Mouse (Mus musculus): Measurements from ENCODE around the gene Repin1. TPM values are rescaled to one million over a fixed set of nuclear protein-coding genes. Genes with fewer than 3 reads are reported as not detected.
A peak's percentile ranks its signal among the peaks of the same experiment; 100 is the strongest.

Gene Repin1
- polyA plus RNA-seq, 1 experiment from 2014 or later: 25.7 TPM

- peak overlapping the region; percentile 90 for H3K4me2 ChIP-seq (ENCODE audit: low read depth, low read length)
- WGBS: 22% methylated on average over 14 of the region's 14 CpGs
- H3K4me3 ChIP-seq (replicated peaks; ENCODE audit: low read length): peak overlapping the region; percentile 62
- 0 out of 2 replicates have a peak, but pooled peaks cover 4% of the 10 kb centered on the region for H3K36me3 ChIP-seq (ENCODE audit: control insufficient read depth, insufficient read depth, low read length)
- ATAC-seq (ENCODE audit: insufficient read depth, low FRiP score): peak; percentile 82
- H3K27me3 ChIP-seq (ENCODE audit: control insufficient read depth, insufficient read depth, low read length): no peaks in the 10 kb centered on the region
- H3K9me3 ChIP-seq (replicated peaks; ENCODE audit: control insufficient read depth, low read length): no peaks in the 10 kb centered on the region
- peaks cover 12% of the 10 kb centered on the region for H3K4me1 ChIP-seq (ENCODE audit: control insufficient read depth, insufficient read depth, low read length)
- peak overlapping the region; percentile 80 for H3K9ac ChIP-seq (ENCODE audit: low read length)
- peak overlapping the region; percentile 99 for H3K27ac ChIP-seq (ENCODE audit: low read length)
These were observed 38.4 kb upstream of the Repin1 start for GRCm38 (mm10) chr6:48555104-48555890.

DNA sequence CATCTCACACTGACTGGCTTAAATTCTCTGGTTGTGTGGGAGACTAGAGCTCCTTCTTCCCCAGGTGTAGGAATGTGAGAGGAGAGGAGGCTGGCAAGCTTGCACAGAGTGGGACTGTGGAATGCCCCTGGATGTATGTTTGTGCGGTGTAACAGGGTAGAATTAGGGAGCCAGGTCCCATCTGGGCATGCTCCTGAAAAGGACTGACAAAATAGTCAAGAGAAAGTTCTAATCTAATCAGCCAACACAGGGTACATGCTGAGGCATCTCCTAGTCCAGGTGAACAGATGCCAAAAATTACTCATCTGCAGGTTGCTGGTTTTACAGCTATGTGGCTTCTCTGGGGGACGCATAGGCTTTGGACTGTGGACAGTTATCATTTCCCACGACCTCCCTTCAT lies 37.7 kb upstream of the Repin1 start:
- 80% methylated on average over 3 of the region's 3 CpGs for WGBS
- Histone ChIP-seq H3K4me2 (ENCODE audit: low read depth, low read length) (no peak overlapping the region), H3K27ac (ENCODE audit: low read length) (no peak overlapping the region), H3K4me1 (ENCODE audit: control insufficient read depth, insufficient read depth, low read length) (peaks cover 12% of the 10 kb centered on the region), H3K9ac (ENCODE audit: low read length) (no peak overlapping the region), H3K36me3 (ENCODE audit: control insufficient read depth, insufficient read depth, low read length) (0 out of 2 replicates have a peak, but pooled peaks cover 4% of the 10 kb centered on the region), H3K9me3 (replicated peaks; ENCODE audit: control insufficient read depth, low read length) (no peaks in the 10 kb centered on the region), H3K27me3 (ENCODE audit: control insufficient read depth, insufficient read depth, low read length) (no peaks in the 10 kb centered on the region), H3K4me3 (replicated peaks; ENCODE audit: low read length) (no peak overlapping the region)
- ATAC-seq (ENCODE audit: insufficient read depth, low FRiP score): no peak

- no peaks in the 10 kb centered on the region for H3K27me3 ChIP-seq (ENCODE audit: control insufficient read depth, insufficient read depth, low read length)
- no peak overlapping the region for H3K4me3 ChIP-seq (replicated peaks; ENCODE audit: low read length)
- H3K9me3 ChIP-seq (replicated peaks; ENCODE audit: control insufficient read depth, low read length): no peaks in the 10 kb centered on the region
- H3K4me1 ChIP-seq (ENCODE audit: control insufficient read depth, insufficient read depth, low read length): peaks cover 22% of the 10 kb centered on the region
- H3K9ac ChIP-seq (ENCODE audit: low read length): no peak overlapping the region
- no peak overlapping the region for H3K27ac ChIP-seq (ENCODE audit: low read length)
- ATAC-seq (ENCODE audit: insufficient read depth, low FRiP score): no peak
- H3K36me3 ChIP-seq (ENCODE audit: control insufficient read depth, insufficient read depth, low read length): no peaks in the 10 kb centered on the region
- WGBS: 73% methylated on average over 4 of the region's 4 CpGs
- no peak overlapping the region for H3K4me2 ChIP-seq (ENCODE audit: low read depth, low read length)
These were observed 27.9 kb upstream of the Repin1 start for GRCm38 (mm10) chr6:48565693-48566310.

GRCm38 (mm10) chr6:48566312-48566711 lies 27.4 kb upstream of the Repin1 start:
- H3K27me3 ChIP-seq (ENCODE audit: control insufficient read depth, insufficient read depth, low read length): no peaks in the 10 kb centered on the region
- H3K9ac ChIP-seq (ENCODE audit: low read length): no peak overlapping the region
- WGBS: 42% methylated on average over 5 of the region's 5 CpGs
- no peaks in the 10 kb centered on the region for H3K36me3 ChIP-seq (ENCODE audit: control insufficient read depth, insufficient read depth, low read length)
- no peak overlapping the region for H3K27ac ChIP-seq (ENCODE audit: low read length)
- H3K4me1 ChIP-seq (ENCODE audit: control insufficient read depth, insufficient read depth, low read length): peaks cover 22% of the 10 kb centered on the region
- H3K4me2 ChIP-seq (ENCODE audit: low read depth, low read length): no peak overlapping the region
- peak; percentile 63; the same call in 1 of the 2 replicates for ATAC-seq (ENCODE audit: insufficient read depth, low FRiP score)
- no peak overlapping the region for H3K4me3 ChIP-seq (replicated peaks; ENCODE audit: low read length)
- H3K9me3 ChIP-seq (replicated peaks; ENCODE audit: control insufficient read depth, low read length): no peaks in the 10 kb centered on the region

- H3K9me3 ChIP-seq (replicated peaks; ENCODE audit: control insufficient read depth, low read length): no peaks in the 10 kb centered on the region
- WGBS: 54% methylated on average over 21 of the region's 21 CpGs
- peak; percentile 45; the same call in 1 of the 2 replicates for ATAC-seq (ENCODE audit: insufficient read depth, low FRiP score)
- H3K4me1 ChIP-seq (ENCODE audit: control insufficient read depth, insufficient read depth, low read length): peaks cover 28% of the 10 kb centered on the region
- H3K4me3 ChIP-seq (replicated peaks; ENCODE audit: low read length): no peak overlapping the region
- peak overlapping the region; percentile 51; the same call in 1 of the 2 replicates for H3K9ac ChIP-seq (ENCODE audit: low read length)
- H3K27me3 ChIP-seq (ENCODE audit: control insufficient read depth, insufficient read depth, low read length): no peaks in the 10 kb centered on the region
- H3K36me3 ChIP-seq (ENCODE audit: control insufficient read depth, insufficient read depth, low read length): no peaks in the 10 kb centered on the region
- H3K4me2 ChIP-seq (ENCODE audit: low read depth, low read length): 0 out of 2 replicates have a peak overlapping the region, but pooled peaks have one; percentile 19
- peak overlapping the region; percentile 44 for H3K27ac ChIP-seq (ENCODE audit: low read length)
These were observed 25.4 kb upstream of the Repin1 start for GRCm38 (mm10) chr6:48568036-48568984.

- Histone ChIP-seq H3K27ac (ENCODE audit: low read length) (peak overlapping the region; percentile 44; the same call in 1 of the 2 replicates), H3K4me2 (ENCODE audit: low read depth, low read length) (0 out of 2 replicates have a peak overlapping the region, but pooled peaks have one; percentile 19), H3K27me3 (ENCODE audit: control insufficient read depth, insufficient read depth, low read length) (no peaks in the 10 kb centered on the region), H3K36me3 (ENCODE audit: control insufficient read depth, insufficient read depth, low read length) (no peaks in the 10 kb centered on the region), H3K9ac (ENCODE audit: low read length) (peak overlapping the region; percentile 51; the same call in 1 of the 2 replicates), H3K9me3 (replicated peaks; ENCODE audit: control insufficient read depth, low read length) (no peaks in the 10 kb centered on the region), H3K4me1 (ENCODE audit: control insufficient read depth, insufficient read depth, low read length) (peaks cover 30% of the 10 kb centered on the region), H3K4me3 (replicated peaks; ENCODE audit: low read length) (no peak overlapping the region)
- ATAC-seq (ENCODE audit: insufficient read depth, low FRiP score): no peak
- 66% methylated on average over 8 of the region's 8 CpGs for WGBS
These were observed 24.4 kb upstream of the Repin1 start for GRCm38 (mm10) chr6:48569065-48569807.

GRCm38 (mm10) chr6:48572014-48572413 lies 21.7 kb upstream of the Repin1 start:
- peak overlapping the region; percentile 59 for H3K9ac ChIP-seq (ENCODE audit: low read length)
- H3K4me1 ChIP-seq (ENCODE audit: control insufficient read depth, insufficient read depth, low read length): peaks cover 26% of the 10 kb centered on the region
- H3K27me3 ChIP-seq (ENCODE audit: control insufficient read depth, insufficient read depth, low read length): no peaks in the 10 kb centered on the region
- no peaks in the 10 kb centered on the region for H3K36me3 ChIP-seq (ENCODE audit: control insufficient read depth, insufficient read depth, low read length)
- WGBS: 87% methylated on average over 5 of the region's 5 CpGs
- H3K27ac ChIP-seq (ENCODE audit: low read length): peak overlapping the region; percentile 87
- H3K4me3 ChIP-seq (replicated peaks; ENCODE audit: low read length): peak overlapping the region; percentile 33
- ATAC-seq (ENCODE audit: insufficient read depth, low FRiP score): no peak
- no peaks in the 10 kb centered on the region for H3K9me3 ChIP-seq (replicated peaks; ENCODE audit: control insufficient read depth, low read length)
- peak overlapping the region; percentile 49 for H3K4me2 ChIP-seq (ENCODE audit: low read depth, low read length)

GRCm38 (mm10) chr6:48572572-48573061 lies 21.1 kb upstream of the Repin1 start, which contains the start of gene Rarres2:
Rarres2 (minus strand) TSS chr6:48572789.
- peak; percentile 83 for ATAC-seq (ENCODE audit: insufficient read depth, low FRiP score)
- Histone ChIP-seq H3K27me3 (ENCODE audit: control insufficient read depth, insufficient read depth, low read length) (no peaks in the 10 kb centered on the region), H3K9me3 (replicated peaks; ENCODE audit: control insufficient read depth, low read length) (no peaks in the 10 kb centered on the region), H3K4me1 (ENCODE audit: control insufficient read depth, insufficient read depth, low read length) (peaks cover 26% of the 10 kb centered on the region), H3K36me3 (ENCODE audit: control insufficient read depth, insufficient read depth, low read length) (no peaks in the 10 kb centered on the region), H3K9ac (ENCODE audit: low read length) (peak within 1 kb of the TSS; percentile 59), H3K4me3 (replicated peaks; ENCODE audit: low read length) (peak within 1 kb of the TSS; percentile 33), H3K27ac (ENCODE audit: low read length) (peak within 1 kb of the TSS; percentile 87), H3K4me2 (ENCODE audit: low read depth, low read length) (peak within 1 kb of the TSS; percentile 49)
- 22% methylated on average over 6 of the region's 6 CpGs for WGBS
